Mouse (Mus musculus) liver, adult 2 months (tissue): ENCODE data around the gene Zfand2a. TPM values are rescaled to one million over a fixed set of nuclear protein-coding genes. Genes with fewer than 3 reads are reported as not detected.

Experiments used
- DNase-seq: peaks from one replicate; pipeline ENCODE4 v3.0.0-alpha.2; 2011; ENCODE audit warnings: low read depth, low spot score; ENCODE audit errors: extremely low read depth
- H3K27ac ChIP-seq: fragments of 200-500 bp; replicated peaks from 2 replicates; pipeline ENCODE4 v1.5.1; 2012; ENCODE audit warnings: low read depth, mild to moderate bottlenecking, control low read depth, inconsistent platforms, low read length; ENCODE audit not compliant: insufficient read depth
- H3K27me3 ChIP-seq: fragments of 200-500 bp; 2 replicates; pipeline ENCODE4 v1.6.1; 2012; ENCODE audit warnings: mild to moderate bottlenecking, moderate library complexity, low read length, inconsistent platforms; ENCODE audit not compliant: control insufficient read depth, insufficient read depth
- H3K36me3 ChIP-seq: fragments of 200-500 bp; 2 replicates; pipeline ENCODE4 v1.6.1; 2012; ENCODE audit warnings: low read length, inconsistent platforms; ENCODE audit not compliant: control insufficient read depth, insufficient read depth
- H3K4me1 ChIP-seq: fragments of 200-500 bp; 2 replicates; pipeline ENCODE4 v1.6.1; 2011; ENCODE audit warnings: low read length; ENCODE audit not compliant: control insufficient read depth, insufficient read depth
- H3K4me3 ChIP-seq: fragments of 200-500 bp; 2 replicates; pipeline ENCODE4 v1.5.1; 2011; ENCODE audit warnings: low read depth, mild to moderate bottlenecking, control low read depth, low read length, moderate library complexity; ENCODE audit not compliant: insufficient read depth
- H3K79me2 ChIP-seq: fragments of 200-500 bp; 2 replicates; pipeline ENCODE4 v1.6.1; 2012; ENCODE audit warnings: inconsistent platforms, mild to moderate bottlenecking, low read length, moderate library complexity; ENCODE audit not compliant: control insufficient read depth, insufficient read depth
- H3K9ac ChIP-seq: fragments of 200-500 bp; 2 replicates; pipeline ENCODE4 v1.6.1; 2012; ENCODE audit warnings: low read depth, mild to moderate bottlenecking, control low read depth, inconsistent platforms, low read length
- CTCF ChIP-seq: fragments of 200-500 bp; IDR thresholded peaks from 2 replicates; pipeline ENCODE4 v1.5.1; 2011; ENCODE audit warnings: low read depth, low read length, control low read depth
- POLR2A ChIP-seq: fragments of 200-500 bp; IDR thresholded peaks from 2 replicates; pipeline ENCODE4 v1.6.1; 2011; ENCODE audit warnings: low read length, control low read depth; ENCODE audit not compliant: insufficient read depth; ENCODE audit errors: extremely low read depth
- WGBS: fragments of 180-500 bp; shearing (Covaris S2); methylation state at CpG from one replicate; pipeline ENCODE4 v1.1.7; 2018; 5-methylcytosine and 5-hydroxymethylcytosine counted together
- polyA plus RNA-seq: library from polyadenylated mRNA; depleted of rRNA; stranded (reverse); fragments of >200 nt; gene quantifications from 2 replicates; pipeline ENCODE4 v1.2.3, GENCODE M21; 2012
- total RNA-seq: library from RNA; depleted of rRNA; stranded (reverse); fragments of >200 nt; gene quantifications from 2 replicates; pipeline ENCODE4 v1.2.3, GENCODE M21; 2014

Gene Zfand2a
- total and polyA plus RNA-seq, 2 experiments, result 3.9 to 6.4 TPM

DNA sequence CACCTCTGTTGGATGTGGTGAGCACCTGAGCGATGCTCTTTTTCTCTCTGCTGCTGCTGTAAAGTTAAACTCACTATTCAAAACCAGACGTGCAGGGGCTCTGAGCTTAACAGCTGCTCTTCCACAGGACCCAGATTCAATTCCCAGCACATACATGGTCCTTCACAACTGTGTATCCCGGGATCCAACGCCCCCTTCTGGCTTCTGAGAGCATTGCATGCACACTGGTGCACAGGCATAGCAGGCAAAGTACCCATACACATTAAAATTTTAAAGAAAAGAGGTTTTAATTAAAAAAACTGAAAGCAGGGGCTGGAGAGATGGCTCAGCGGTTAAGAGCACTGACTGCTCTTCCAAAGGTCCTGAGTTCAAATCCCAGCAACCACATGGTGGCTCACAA, 12.6 kb upstream of the Zfand2a start:
- H3K27me3 ChIP-seq, result peaks cover 5% of the 10 kb centered on the region; the same call in 1 of the 2 replicates
- TF ChIP-seq CTCF (peak; percentile 13; the same call in 1 of the 2 replicates), POLR2A (no peak)
- no peaks in the 10 kb centered on the region for H3K36me3 ChIP-seq
- H3K4me1 ChIP-seq, result no peaks in the 10 kb centered on the region
- no peaks in the 10 kb centered on the region for H3K79me2 ChIP-seq
- no peak overlapping the region for H3K9ac ChIP-seq
- no peak for DNase-seq
- no peak overlapping the region for H3K4me3 ChIP-seq
- 61% methylated on average over 5 of the region's 5 CpGs for WGBS
- no peak overlapping the region for H3K27ac ChIP-seq

DNA sequence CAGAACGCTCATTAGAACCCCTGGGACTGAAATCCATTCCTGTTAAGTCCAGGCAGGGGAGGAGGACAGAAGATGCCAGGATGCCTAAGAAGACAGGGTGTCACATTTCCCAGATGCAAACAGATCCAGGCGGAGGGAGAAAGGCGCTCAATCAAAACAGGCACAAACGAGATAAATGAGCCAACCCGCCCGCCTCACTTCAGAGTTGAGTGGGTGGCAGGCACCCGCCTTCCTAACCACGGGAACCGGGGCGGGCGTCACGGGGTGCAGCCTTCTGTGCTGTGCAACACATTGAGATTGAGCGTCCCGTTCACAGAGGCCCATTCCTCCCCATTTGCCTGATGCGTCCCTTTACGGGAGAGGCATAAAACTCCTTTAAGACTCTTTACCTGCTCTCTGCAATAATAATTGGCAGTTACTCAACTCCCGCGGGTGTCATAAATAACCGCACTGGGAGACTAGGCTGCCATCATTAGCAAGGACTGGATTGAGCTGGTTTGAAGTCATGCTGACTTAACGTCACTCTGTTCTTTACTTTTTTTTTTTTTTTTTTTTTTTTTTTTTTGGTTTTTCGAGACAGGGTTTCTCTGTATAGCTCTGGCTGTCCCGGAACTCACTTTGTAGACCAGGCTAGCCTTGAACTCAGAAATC, 10.8 kb upstream of the Zfand2a start:
- TF ChIP-seq CTCF (no peak), POLR2A (no peak)
- Histone ChIP-seq H3K4me3 (no peak overlapping the region), H3K27ac (no peak overlapping the region), H3K79me2 (no peaks in the 10 kb centered on the region), H3K27me3 (peaks cover 5% of the 10 kb centered on the region; the same call in 1 of the 2 replicates), H3K4me1 (no peaks in the 10 kb centered on the region), H3K9ac (no peak overlapping the region), H3K36me3 (no peaks in the 10 kb centered on the region)
- WGBS, result 34% methylated on average over 22 of the region's 22 CpGs
- DNase-seq, result no peak

DNA sequence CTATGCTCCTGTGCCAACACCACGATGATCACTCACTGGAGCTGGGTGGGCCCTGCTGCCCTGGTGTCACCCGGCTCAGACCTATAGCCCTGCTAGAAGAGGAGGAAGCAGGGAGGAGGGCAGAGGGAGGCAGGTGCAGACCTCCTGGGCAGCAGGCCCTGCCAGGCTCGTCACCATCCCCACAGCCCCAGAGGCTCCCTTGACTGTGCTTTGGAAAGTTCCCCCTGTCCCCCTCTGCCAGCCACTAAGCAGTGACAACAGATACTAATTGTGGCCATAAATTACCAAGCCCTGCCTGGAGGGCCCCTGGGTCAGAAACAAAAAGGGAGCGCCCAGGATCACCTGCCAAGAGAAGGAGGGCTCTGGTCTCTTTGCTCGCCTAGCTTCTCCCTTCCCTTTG, 9.3 kb upstream of the Zfand2a start:
- Histone ChIP-seq H3K27ac (no peak overlapping the region), H3K4me1 (no peaks in the 10 kb centered on the region), H3K9ac (no peak overlapping the region), H3K27me3 (peaks cover 5% of the 10 kb centered on the region; the same call in 1 of the 2 replicates), H3K79me2 (no peaks in the 10 kb centered on the region), H3K4me3 (no peak overlapping the region), H3K36me3 (no peaks in the 10 kb centered on the region)
- DNase-seq, result no peak
- TF ChIP-seq CTCF (no peak), POLR2A (no peak)
- WGBS, result 79% methylated on average over 5 of the region's 5 CpGs

DNA sequence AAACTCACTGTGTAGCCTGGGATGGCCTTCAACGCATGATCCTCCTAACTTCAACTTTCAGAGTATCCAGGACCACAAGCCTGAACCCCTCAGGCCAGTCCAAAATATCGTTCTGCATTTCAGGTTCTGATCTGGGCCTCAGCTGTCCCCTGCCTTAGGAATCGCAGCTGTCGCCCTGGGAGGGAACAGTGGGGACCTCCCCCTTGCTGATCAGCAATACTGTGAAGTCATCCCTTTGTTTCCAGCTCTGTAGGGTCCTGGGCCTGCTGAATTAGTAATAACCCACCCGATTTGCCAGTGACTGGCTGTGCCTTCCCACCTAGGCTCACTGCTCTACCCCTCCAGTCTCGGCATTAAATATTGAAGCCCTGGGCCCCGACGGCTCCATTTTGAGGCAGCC, 7.0 kb upstream of the Zfand2a start:
- Histone ChIP-seq H3K27me3 (peaks cover 3% of the 10 kb centered on the region; the same call in 1 of the 2 replicates), H3K9ac (no peak overlapping the region), H3K4me1 (no peaks in the 10 kb centered on the region), H3K36me3 (no peaks in the 10 kb centered on the region), H3K27ac (no peak overlapping the region), H3K79me2 (no peaks in the 10 kb centered on the region), H3K4me3 (no peak overlapping the region)
- no peak for DNase-seq
- TF ChIP-seq CTCF (no peak), POLR2A (no peak)
- WGBS, result 69% methylated on average over 8 of the region's 8 CpGs

DNA sequence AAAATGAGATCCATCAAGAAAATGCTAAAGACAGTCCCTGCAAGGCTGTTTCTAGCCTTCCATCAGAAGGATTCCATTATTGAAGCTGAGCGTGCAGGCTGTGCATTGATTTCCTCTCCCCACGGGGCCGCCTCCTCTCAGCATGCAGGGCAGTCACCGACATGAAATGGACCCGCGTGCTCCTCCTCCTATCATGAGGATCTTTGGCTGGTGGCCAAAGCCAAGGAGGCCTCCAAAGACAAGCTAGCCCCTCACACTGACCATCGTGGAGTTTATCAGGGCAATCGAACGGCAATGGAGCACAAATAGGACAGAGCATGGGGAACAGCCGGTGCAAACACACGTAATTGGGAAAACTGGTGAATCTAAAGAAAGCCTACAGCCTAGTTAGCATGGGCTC, 5.8 kb upstream of the Zfand2a start:
- no peak for DNase-seq
- WGBS, result 80% methylated on average over 11 of the region's 11 CpGs

DNA sequence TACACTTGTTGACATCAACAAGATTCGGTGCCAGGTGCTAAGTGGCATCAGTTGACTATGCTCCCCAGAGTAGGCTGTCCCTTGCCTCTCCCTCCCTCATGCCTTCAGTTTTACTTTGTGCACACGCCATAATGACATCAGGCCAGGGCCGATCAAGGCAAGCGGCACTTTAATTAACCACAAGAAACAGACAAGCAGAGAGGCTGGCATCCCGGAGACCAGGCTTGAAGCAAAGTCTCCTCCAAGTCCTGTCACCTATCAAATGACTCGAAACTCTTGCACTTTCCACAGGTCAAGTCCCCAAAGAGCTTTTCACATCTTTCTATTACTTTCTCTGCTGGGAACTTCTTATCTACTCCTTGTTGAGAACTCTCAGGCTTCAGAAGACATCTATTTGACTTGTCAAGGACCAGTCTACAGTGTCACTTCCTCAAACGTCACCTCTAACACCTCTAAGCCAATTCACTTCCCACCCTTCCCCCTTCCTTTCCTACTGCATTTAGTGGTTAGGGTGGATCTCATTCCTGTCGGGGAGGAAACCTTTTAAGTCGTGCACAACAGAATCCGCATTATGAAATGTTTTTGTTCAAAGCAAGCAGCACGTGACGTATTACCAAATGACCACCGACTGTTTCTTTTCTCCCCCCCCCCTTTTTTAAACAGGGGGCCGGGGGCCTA, 1.0 kb downstream of the Zfand2a start:
- no peak for DNase-seq
- Histone ChIP-seq H3K79me2 (peaks cover 3% of the 10 kb centered on the region; the same call in 1 of the 2 replicates), H3K36me3 (peaks cover 4% of the 10 kb centered on the region), H3K4me3 (peak overlapping the region; percentile 73; the same call in 1 of the 2 replicates), H3K4me1 (peaks cover 6% of the 10 kb centered on the region; the same call in 1 of the 2 replicates), H3K9ac (peak overlapping the region; percentile 68), H3K27ac (no peak overlapping the region), H3K27me3 (no peaks in the 10 kb centered on the region)
- WGBS, result 45% methylated on average over 14 of the region's 14 CpGs
- TF ChIP-seq POLR2A, result no peak
- TF ChIP-seq CTCF, result no peak

More for the DNA sequence above, 5.8 kb upstream of the Zfand2a start:
- H3K4me1 ChIP-seq, result no peaks in the 10 kb centered on the region
- H3K9ac ChIP-seq, result no peak overlapping the region
- H3K4me3 ChIP-seq, result no peak overlapping the region
- H3K27ac ChIP-seq, result no peak overlapping the region
- TF ChIP-seq POLR2A, result no peak
- no peak for TF ChIP-seq CTCF
- peaks cover 3% of the 10 kb centered on the region; the same call in 1 of the 2 replicates for H3K27me3 ChIP-seq
- H3K36me3 ChIP-seq, result no peaks in the 10 kb centered on the region
- no peaks in the 10 kb centered on the region for H3K79me2 ChIP-seq
